Mouse (Mus musculus) bone marrow, adult 2 months (tissue): ENCODE measurements around the gene Cd163.

ENCODE experiments used
- CTCF ChIP-seq: fragments of 200-500 bp; IDR thresholded peaks from 2 replicates; pipeline ENCODE4 v1.5.1; 2011; ENCODE audit warnings: low read length, control low read depth; ENCODE audit not compliant: control insufficient read depth, insufficient read depth
- POLR2A ChIP-seq: fragments of 200-500 bp; IDR thresholded peaks from 2 replicates; pipeline ENCODE4 v1.6.1; 2011; ENCODE audit warnings: low read depth, mild to moderate bottlenecking, control low read depth, low read length, borderline replicate concordance; ENCODE audit not compliant: control insufficient read depth

DNA sequence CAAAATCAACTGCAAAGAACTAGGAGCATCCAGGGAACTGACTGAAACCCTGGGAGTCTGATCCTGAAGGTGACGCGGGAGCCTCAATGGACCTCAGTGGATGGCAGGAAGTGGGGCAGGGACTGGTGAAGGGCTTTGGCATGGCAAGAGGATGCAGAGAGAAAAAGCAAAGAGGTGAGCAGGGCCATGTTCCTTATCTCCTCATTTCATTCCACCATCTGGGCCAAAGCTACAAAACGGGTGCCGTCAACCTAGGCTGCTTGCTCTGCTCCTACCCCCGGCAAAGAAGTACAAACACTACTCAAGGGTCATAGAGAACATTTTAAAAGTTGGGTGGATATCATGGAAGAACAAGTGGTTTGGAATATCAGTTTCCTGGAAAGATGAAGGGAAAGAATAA, 71.9 kb downstream of the Cd163 start:
- TF ChIP-seq CTCF = no peak
- no peak for TF ChIP-seq POLR2A
